Mouse (Mus musculus): ENCODE measurements around the gene Gm20388. TPM values are rescaled to one million over a fixed set of nuclear protein-coding genes. Genes with fewer than 3 reads are reported as not detected.
"Not testable (repeated sequence)": the region's sequence is repeated elsewhere in the genome, so short reads cannot be mapped to it uniquely, and the experiment has no call there.

Gm20388 gene
- polyA plus RNA-seq, 1 experiment from 2014 or later: 1.7 TPM

GRCm38 (mm10) chr8:122561199-122561598 lies 2650.6 kb downstream of the Gm20388 start:
- 0 out of 2 replicates have a peak, but pooled peaks cover 10% of the 10 kb centered on the region for H3K36me3 ChIP-seq
- no peak for DNase-seq (ENCODE audit: low spot score)
- WGBS: 87% methylated on average over 5 of the region's 5 CpGs
- H3K27ac ChIP-seq: no peak overlapping the region
- H3K4me1 ChIP-seq (replicated peaks): peaks cover 26% of the 10 kb centered on the region
- H3K9me3 ChIP-seq: no peaks in the 10 kb centered on the region
- H3K27me3 ChIP-seq (ENCODE audit: insufficient read depth, poor library complexity, severe bottlenecking): no peaks in the 10 kb centered on the region
- no peak overlapping the region for H3K4me3 ChIP-seq

- no peak for DNase-seq (ENCODE audit: low spot score)
- Histone ChIP-seq H3K27me3 (ENCODE audit: insufficient read depth, poor library complexity, severe bottlenecking) (no peaks in the 10 kb centered on the region), H3K36me3 (peaks cover 19% of the 10 kb centered on the region), H3K4me1 (replicated peaks) (peaks cover 29% of the 10 kb centered on the region), H3K4me3 (no peak overlapping the region), H3K9me3 (no peaks in the 10 kb centered on the region), H3K27ac (no peak overlapping the region)
- 86% methylated on average over 25 of the region's 25 CpGs for WGBS
These were observed 2654.0 kb downstream of the Gm20388 start for GRCm38 (mm10) chr8:122564363-122565352.

DNA sequence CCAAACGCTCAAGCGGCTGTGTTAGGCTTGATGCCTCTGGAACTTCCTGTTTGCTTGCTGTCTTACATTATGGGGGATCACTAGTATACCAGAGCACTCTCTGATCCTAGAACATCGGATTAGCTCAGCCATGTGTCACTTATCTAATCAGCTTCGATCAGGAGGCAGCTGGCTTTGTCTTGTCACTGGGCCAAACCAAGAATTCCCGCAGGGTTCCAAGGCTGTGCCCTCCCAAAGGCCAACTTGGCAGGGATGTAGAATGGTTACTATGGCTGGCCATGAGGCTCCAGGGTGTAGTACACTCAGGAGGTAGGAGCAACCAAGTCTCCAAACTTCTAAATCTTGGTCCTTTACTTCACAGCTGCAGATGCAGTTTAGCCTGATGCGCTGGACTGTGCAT lies 2656.1 kb downstream of the Gm20388 start:
- Histone ChIP-seq H3K27ac (peak overlapping the region; percentile 96), H3K4me3 (peak overlapping the region; percentile 95), H3K36me3 (peaks cover 40% of the 10 kb centered on the region), H3K4me1 (replicated peaks) (peaks cover 34% of the 10 kb centered on the region), H3K9me3 (no peaks in the 10 kb centered on the region), H3K27me3 (ENCODE audit: insufficient read depth, poor library complexity, severe bottlenecking) (no peaks in the 10 kb centered on the region)
- DNase-seq (ENCODE audit: low spot score): no peak
- 45% methylated on average over 6 of the region's 6 CpGs for WGBS

DNA sequence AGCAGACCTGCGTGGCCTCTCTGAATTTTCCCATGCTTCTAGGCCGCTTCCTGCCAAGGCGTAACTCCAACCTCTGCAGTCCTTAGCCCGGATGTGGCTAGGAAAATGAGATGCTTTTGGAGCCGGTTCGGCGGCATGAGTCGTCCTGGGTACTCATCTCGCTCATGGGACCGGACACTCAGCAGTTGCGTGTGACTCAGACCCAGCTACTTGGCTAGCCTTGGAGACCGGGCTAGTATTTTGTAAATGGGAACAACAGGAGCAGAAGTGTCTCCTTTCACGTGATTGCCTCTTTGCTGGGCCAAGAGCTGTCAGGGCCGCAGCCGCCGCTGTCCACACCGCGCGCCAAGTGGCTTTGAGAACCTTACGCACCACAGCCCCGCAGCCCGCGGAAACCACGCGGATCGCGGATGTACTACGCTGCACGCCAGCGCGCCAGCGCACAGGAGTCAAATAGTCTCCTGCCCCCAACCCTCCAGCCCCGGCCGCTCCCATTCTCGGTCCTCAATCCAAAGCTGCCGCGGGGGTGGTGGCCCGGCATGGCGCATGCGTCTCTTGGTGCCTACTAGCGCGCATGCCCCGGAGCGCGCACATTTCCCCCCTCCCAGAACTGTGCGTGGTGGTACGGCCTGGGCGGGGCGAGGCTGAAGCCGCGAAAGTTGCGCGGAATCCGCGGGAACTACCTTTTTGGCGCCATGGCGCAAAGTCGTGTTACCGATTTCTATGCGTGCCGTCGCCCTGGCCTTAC lies 2656.9 kb downstream of the Gm20388 start, which contains the start of gene Cdt1:
Gene Cdt1, plus strand, starts transcription at position 655 of the 748 bp plus-strand sequence.
- Histone ChIP-seq H3K36me3 (peaks cover 48% of the 10 kb centered on the region), H3K27ac (peak within 1 kb of the TSS; percentile 96), H3K4me3 (peak within 1 kb of the TSS; percentile 95), H3K4me1 (replicated peaks) (peaks cover 42% of the 10 kb centered on the region), H3K27me3 (ENCODE audit: insufficient read depth, poor library complexity, severe bottlenecking) (no peaks in the 10 kb centered on the region), H3K9me3 (no peaks in the 10 kb centered on the region)
- peak; percentile 97 for DNase-seq (ENCODE audit: low spot score)
- under 1% methylated on average over 62 of the region's 62 CpGs for WGBS

GRCm38 (mm10) chr8:122568109-122568504 lies 2657.5 kb downstream of the Gm20388 start:
- H3K9me3 ChIP-seq: no peaks in the 10 kb centered on the region
- H3K27ac ChIP-seq: peak overlapping the region; percentile 96
- no peaks in the 10 kb centered on the region for H3K27me3 ChIP-seq (ENCODE audit: insufficient read depth, poor library complexity, severe bottlenecking)
- WGBS: under 1% methylated on average over 34 of the region's 34 CpGs
- peak overlapping the region; percentile 95 for H3K4me3 ChIP-seq
- no peak for DNase-seq (ENCODE audit: low spot score)
- peaks cover 48% of the 10 kb centered on the region for H3K4me1 ChIP-seq (replicated peaks)
- H3K36me3 ChIP-seq: peaks cover 54% of the 10 kb centered on the region

GRCm38 (mm10) chr8:122568881-122569309 lies 2658.3 kb downstream of the Gm20388 start:
- DNase-seq (ENCODE audit: low spot score): no peak
- peak overlapping the region; percentile 96 for H3K27ac ChIP-seq
- H3K4me1 ChIP-seq (replicated peaks): peaks cover 56% of the 10 kb centered on the region
- H3K36me3 ChIP-seq: peaks cover 61% of the 10 kb centered on the region
- H3K27me3 ChIP-seq (ENCODE audit: insufficient read depth, poor library complexity, severe bottlenecking): no peaks in the 10 kb centered on the region
- no peaks in the 10 kb centered on the region for H3K9me3 ChIP-seq
- 10% methylated on average over 10 of the region's 10 CpGs for WGBS
- peak overlapping the region; percentile 95 for H3K4me3 ChIP-seq

DNA sequence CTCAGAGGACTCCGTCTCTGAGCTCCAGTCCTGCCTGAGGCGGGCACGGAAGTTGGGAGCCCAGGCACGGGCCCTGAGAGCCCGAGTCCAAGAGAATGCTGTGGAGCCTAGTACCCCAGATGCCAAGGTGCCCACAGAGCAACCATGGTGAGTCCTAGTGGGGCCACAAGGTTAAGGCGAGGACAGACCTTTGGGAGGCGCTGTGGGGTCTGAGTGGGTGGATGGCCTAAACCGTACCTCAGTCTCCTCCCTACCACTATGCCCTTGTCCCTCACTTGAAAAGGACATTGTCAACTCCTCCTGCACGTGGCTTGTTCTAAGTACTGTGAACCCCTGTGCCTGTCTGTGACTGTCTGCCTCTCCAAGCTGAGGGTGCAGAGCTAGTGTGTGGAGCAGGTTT lies 2658.7 kb downstream of the Gm20388 start:
- DNase-seq (ENCODE audit: low spot score): no peak
- Histone ChIP-seq H3K4me1 (replicated peaks) (peaks cover 60% of the 10 kb centered on the region), H3K4me3 (peak overlapping the region; percentile 95), H3K36me3 (peaks cover 64% of the 10 kb centered on the region), H3K27ac (peak overlapping the region; percentile 96), H3K9me3 (no peaks in the 10 kb centered on the region), H3K27me3 (ENCODE audit: insufficient read depth, poor library complexity, severe bottlenecking) (no peaks in the 10 kb centered on the region)
- WGBS: 68% methylated on average over 9 of the region's 9 CpGs

- 96% methylated on average over 16 of the region's 16 CpGs for WGBS
- no peak for DNase-seq (ENCODE audit: low spot score)
- H3K4me1 ChIP-seq (replicated peaks): peaks cover 67% of the 10 kb centered on the region
- peaks cover 64% of the 10 kb centered on the region for H3K36me3 ChIP-seq
- no peaks in the 10 kb centered on the region for H3K9me3 ChIP-seq
- H3K4me3 ChIP-seq: peak overlapping the region; percentile 95
- no peaks in the 10 kb centered on the region for H3K27me3 ChIP-seq (ENCODE audit: insufficient read depth, poor library complexity, severe bottlenecking)
- no peak overlapping the region for H3K27ac ChIP-seq
These were observed 2659.4 kb downstream of the Gm20388 start for GRCm38 (mm10) chr8:122569996-122570395.

DNA sequence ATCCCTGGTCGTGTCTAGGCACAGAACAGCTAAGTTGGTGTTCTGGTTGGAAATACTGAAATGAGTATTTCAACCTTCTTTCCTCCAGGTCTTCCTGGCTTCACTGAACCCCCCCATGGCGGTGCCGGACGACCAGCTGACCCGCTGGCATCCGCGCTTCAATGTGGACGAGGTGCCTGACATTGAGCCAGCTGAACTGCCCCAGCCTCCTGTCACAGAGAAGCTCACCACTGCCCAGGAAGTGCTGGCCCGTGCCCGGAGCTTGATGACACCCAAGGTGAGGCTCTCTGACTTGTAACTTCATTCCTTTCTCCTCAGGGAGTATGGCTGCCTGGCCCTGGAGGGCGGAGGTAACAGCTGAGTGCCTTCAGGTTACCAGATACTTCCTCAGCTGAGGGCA lies 2660.5 kb downstream of the Gm20388 start:
- H3K4me3 ChIP-seq: no peak overlapping the region

GRCm38 (mm10) chr8:122571750-122572267 lies 2661.2 kb downstream of the Gm20388 start:
- H3K4me1 ChIP-seq (replicated peaks): peaks cover 78% of the 10 kb centered on the region
- no peaks in the 10 kb centered on the region for H3K27me3 ChIP-seq (ENCODE audit: insufficient read depth, poor library complexity, severe bottlenecking)

More for the DNA sequence above, 2660.5 kb downstream of the Gm20388 start:
- Histone ChIP-seq H3K9me3 (no peaks in the 10 kb centered on the region), H3K27ac (no peak overlapping the region), H3K4me1 (replicated peaks) (peaks cover 78% of the 10 kb centered on the region), H3K27me3 (ENCODE audit: insufficient read depth, poor library complexity, severe bottlenecking) (no peaks in the 10 kb centered on the region), H3K36me3 (peaks cover 66% of the 10 kb centered on the region)
- no peak for DNase-seq (ENCODE audit: low spot score)
- 95% methylated on average over 11 of the region's 11 CpGs for WGBS

GRCm38 (mm10) chr8:122572751-122573150 lies 2662.1 kb downstream of the Gm20388 start:
- Histone ChIP-seq H3K4me1 (replicated peaks) (peaks cover 76% of the 10 kb centered on the region), H3K36me3 (peaks cover 66% of the 10 kb centered on the region), H3K9me3 (no peaks in the 10 kb centered on the region), H3K4me3 (no peak overlapping the region), H3K27me3 (ENCODE audit: insufficient read depth, poor library complexity, severe bottlenecking) (no peaks in the 10 kb centered on the region), H3K27ac (no peak overlapping the region)
- WGBS: 95% methylated on average over 3 of the region's 3 CpGs
- DNase-seq (ENCODE audit: low spot score): no peak

More at GRCm38 (mm10) chr8:122571750-122572267, 2661.2 kb downstream of the Gm20388 start:
- no peak overlapping the region for H3K4me3 ChIP-seq
- DNase-seq (ENCODE audit: low spot score): no peak
- WGBS: 94% methylated on average over 17 of the region's 17 CpGs
- H3K27ac ChIP-seq: no peak overlapping the region
- H3K9me3 ChIP-seq: no peaks in the 10 kb centered on the region
- peaks cover 66% of the 10 kb centered on the region for H3K36me3 ChIP-seq

GRCm38 (mm10) chr8:122573176-122573575 lies 2662.5 kb downstream of the Gm20388 start:
- H3K4me3 ChIP-seq; DNase-seq (ENCODE audit: low spot score); H3K9me3 ChIP-seq; H3K27me3 ChIP-seq (ENCODE audit: insufficient read depth, poor library complexity, severe bottlenecking); H3K27ac ChIP-seq: not testable (repeated sequence)
- 41% methylated on average over 4 of the region's 4 CpGs for WGBS
- peaks cover 75% of the 10 kb centered on the region for H3K4me1 ChIP-seq (replicated peaks)
- H3K36me3 ChIP-seq: peaks cover 66% of the 10 kb centered on the region

Data from hindbrain, embryonic 10.5 days (tissue).